Mouse (Mus musculus) midbrain, embryonic 15.5 days (tissue): ENCODE measurements at regions not wholly inside any gene's neighbourhood (a gene's known extent, or its start where the extent isn't known, plus 50 kb on each side); places are given as distances from the start of the nearest gene placed in this dataset.

ENCODE experiments used
- ATAC-seq: fragments of 200-750 bp; cut with Nextera tagmentation; replicated peaks from 2 replicates; pipeline ENCODE4 v1.8.0; 2017; ENCODE audit warnings: moderate TSS enrichment
- H3K27ac ChIP-seq: fragments of 300-500 bp; sonication (generic); 2 replicates; pipeline ENCODE4 v1.5.1; 2015; ENCODE audit warnings: mild to moderate bottlenecking, inconsistent platforms
- H3K27me3 ChIP-seq: fragments of 300-500 bp; sonication (generic); replicated peaks from 2 replicates; pipeline ENCODE4 v1.6.1; 2015; ENCODE audit warnings: inconsistent platforms
- H3K36me3 ChIP-seq: fragments of 300-500 bp; sonication (generic); replicated peaks from 2 replicates; pipeline ENCODE4 v1.6.1; 2015; ENCODE audit warnings: inconsistent platforms
- H3K4me1 ChIP-seq: fragments of 300-500 bp; sonication (generic); 2 replicates; pipeline ENCODE4 v1.6.1; 2015; ENCODE audit warnings: inconsistent platforms
- H3K4me2 ChIP-seq: fragments of 300-500 bp; sonication (generic); 2 replicates; pipeline ENCODE4 v1.6.1; 2015; ENCODE audit warnings: inconsistent platforms, mild to moderate bottlenecking, moderate library complexity
- H3K4me3 ChIP-seq: fragments of 300-500 bp; sonication (generic); 2 replicates; pipeline ENCODE4 v1.5.1; 2015; ENCODE audit warnings: mild to moderate bottlenecking, inconsistent platforms
- H3K9ac ChIP-seq: fragments of 300-500 bp; sonication (generic); 2 replicates; pipeline ENCODE4 v1.6.1; 2015; ENCODE audit warnings: mild to moderate bottlenecking, inconsistent platforms
- H3K9me3 ChIP-seq: fragments of 300-500 bp; sonication (generic); 2 replicates; pipeline ENCODE4 v1.6.1; 2016; ENCODE audit warnings: inconsistent platforms
- WGBS: fragments of 180-500 bp; shearing (Covaris S2); methylation state at CpG from one replicate; pipeline ENCODE4 v1.1.7; 2015; ENCODE audit warnings: mixed read lengths; 5-methylcytosine and 5-hydroxymethylcytosine counted together

DNA sequence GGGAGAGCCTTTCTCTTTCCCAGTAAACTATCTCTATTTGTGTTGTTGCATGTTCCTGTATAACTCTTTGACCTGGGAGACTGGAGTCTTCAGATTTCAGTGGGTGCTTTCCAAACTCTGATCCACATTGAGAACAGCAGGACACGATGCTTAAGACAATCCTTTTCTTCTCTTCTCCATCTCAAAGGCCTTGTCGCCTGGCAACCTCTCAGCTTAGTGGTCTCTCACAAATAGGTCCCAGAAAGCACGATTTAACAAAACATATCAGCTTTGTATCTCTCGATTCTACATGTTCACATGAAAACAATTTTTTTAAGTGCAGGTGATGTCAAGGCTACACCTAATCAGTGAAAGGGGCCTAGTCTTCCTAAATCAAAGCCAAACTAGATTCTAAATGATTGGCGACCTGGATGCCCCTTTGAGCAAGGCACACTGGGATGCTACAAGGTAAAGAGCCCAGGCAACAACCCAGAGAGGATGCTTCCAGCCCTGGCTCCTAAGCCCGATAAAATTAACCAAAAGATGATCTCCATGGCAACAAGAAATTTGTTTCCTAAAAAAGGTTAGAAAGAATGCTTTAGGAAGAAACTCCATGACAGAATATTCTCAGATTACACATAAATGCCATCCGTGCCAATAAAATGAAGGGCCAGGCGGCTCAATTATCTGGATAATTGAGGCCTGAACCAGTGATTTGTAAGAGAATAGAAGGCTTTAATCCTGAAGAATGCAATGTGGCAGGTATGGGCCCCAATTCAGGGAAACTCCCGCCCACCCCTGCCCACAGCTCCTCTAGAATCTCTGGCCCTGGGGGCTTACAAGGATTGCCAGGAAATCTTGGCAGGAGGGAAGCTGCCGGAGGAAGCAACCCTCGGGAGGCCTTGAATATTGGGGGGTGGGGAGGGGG, 157.8 kb downstream of the Mycn start:
- peak overlapping the region; percentile 20; the same call in 1 of the 2 replicates for H3K27ac ChIP-seq
- no peak; the same call in 1 of the 2 replicates for ATAC-seq
- 10% methylated on average over 11 of the region's 11 CpGs for WGBS
- no peaks in the 10 kb centered on the region for H3K36me3 ChIP-seq
- peaks cover 25% of the 10 kb centered on the region for H3K4me1 ChIP-seq
- no peaks in the 10 kb centered on the region for H3K9me3 ChIP-seq
- no peak overlapping the region for H3K4me3 ChIP-seq
- H3K9ac ChIP-seq = no peak overlapping the region
- no peak overlapping the region for H3K4me2 ChIP-seq
- no peaks in the 10 kb centered on the region; the same call in 1 of the 2 replicates for H3K27me3 ChIP-seq

GRCm38 (mm10) chr12:12781526-12781925, 160.2 kb downstream of the Mycn start:
- no peak overlapping the region for H3K4me3 ChIP-seq
- H3K36me3 ChIP-seq = no peaks in the 10 kb centered on the region
- peaks cover 12% of the 10 kb centered on the region for H3K4me1 ChIP-seq
- H3K9me3 ChIP-seq = no peaks in the 10 kb centered on the region
- no peaks in the 10 kb centered on the region for H3K27me3 ChIP-seq
- WGBS = 98% methylated on average over 5 of the region's 5 CpGs
- H3K27ac ChIP-seq = no peak overlapping the region
- no peak for ATAC-seq
- H3K4me2 ChIP-seq = no peak overlapping the region
- H3K9ac ChIP-seq = no peak overlapping the region

DNA sequence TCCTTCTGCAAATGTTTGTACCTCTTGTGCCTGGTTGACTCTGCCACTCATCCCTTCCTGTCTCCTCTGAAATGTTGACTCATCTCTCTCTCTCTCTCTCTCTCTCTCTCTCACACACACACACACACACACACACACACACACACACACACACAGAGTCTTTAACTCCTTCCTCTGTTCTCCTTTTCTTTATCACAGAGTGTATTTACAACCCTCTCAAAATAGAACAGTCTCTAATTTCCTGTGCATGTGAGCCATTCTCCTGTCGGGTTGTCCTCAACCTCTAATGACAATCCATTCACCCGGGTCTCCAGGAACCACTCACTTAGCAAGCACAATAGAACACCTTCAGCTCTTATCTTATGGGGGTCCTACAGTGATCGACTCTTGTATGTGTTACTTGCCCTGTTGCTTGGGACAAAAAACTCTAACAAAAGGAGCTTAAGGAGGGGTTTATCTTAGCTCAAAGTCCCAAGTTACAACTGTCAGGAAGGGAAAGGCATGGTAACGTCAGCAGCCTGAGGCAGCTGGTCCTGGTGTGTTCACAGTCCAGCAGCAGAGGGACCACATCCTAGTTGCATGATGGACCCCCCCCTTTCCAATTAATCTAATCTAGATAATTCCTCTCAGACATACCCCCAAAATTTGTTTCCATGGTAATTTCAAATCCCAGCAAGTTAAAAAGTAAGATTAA, 163.0 kb downstream of the Mycn start:
- no peak overlapping the region for H3K4me3 ChIP-seq
- H3K4me1 ChIP-seq = peaks cover 3% of the 10 kb centered on the region; the same call in 1 of the 2 replicates
- ATAC-seq = no peak
- H3K36me3 ChIP-seq = no peaks in the 10 kb centered on the region
- H3K9ac ChIP-seq = no peak overlapping the region
- no peaks in the 10 kb centered on the region for H3K9me3 ChIP-seq
- no peaks in the 10 kb centered on the region for H3K27me3 ChIP-seq
- H3K4me2 ChIP-seq = no peak overlapping the region
- 27% methylated on average over 4 of the region's 4 CpGs for WGBS
- no peak overlapping the region for H3K27ac ChIP-seq

DNA sequence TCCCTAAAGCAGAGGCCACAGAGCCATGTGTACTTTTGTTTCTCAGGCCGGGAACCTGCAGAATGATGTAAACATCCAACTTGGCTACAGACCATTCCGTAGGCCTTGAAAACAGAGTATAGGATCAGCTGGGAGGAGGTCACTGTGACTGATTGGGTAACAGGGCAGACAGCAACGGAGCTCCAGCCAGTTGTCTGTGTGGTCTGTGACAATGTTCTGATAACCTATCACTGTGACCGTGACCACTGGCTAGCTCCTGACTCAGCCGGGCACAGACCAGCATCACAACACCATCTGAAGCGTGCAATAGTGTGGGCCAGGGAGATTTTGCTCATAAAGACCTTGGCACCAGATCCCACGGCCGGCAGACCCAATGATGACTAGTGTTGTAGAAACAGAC, 164.3 kb downstream of the Mycn start:
- no peak for ATAC-seq
- Histone ChIP-seq H3K27ac (no peak overlapping the region), H3K9ac (no peak overlapping the region), H3K4me1 (no peaks in the 10 kb centered on the region), H3K4me3 (no peak overlapping the region), H3K36me3 (no peaks in the 10 kb centered on the region), H3K4me2 (no peak overlapping the region), H3K9me3 (no peaks in the 10 kb centered on the region), H3K27me3 (no peaks in the 10 kb centered on the region)
- 89% methylated on average over 8 of the region's 8 CpGs for WGBS

GRCm38 (mm10) chr12:12776783-12777182, 164.9 kb downstream of the Mycn start:
- Histone ChIP-seq H3K4me2 (no peak overlapping the region), H3K9ac (no peak overlapping the region), H3K4me3 (no peak overlapping the region), H3K4me1 (no peaks in the 10 kb centered on the region), H3K27ac (no peak overlapping the region), H3K9me3 (no peaks in the 10 kb centered on the region), H3K36me3 (no peaks in the 10 kb centered on the region), H3K27me3 (no peaks in the 10 kb centered on the region)
- ATAC-seq = no peak
- 60% methylated on average over 6 of the region's 6 CpGs for WGBS

DNA sequence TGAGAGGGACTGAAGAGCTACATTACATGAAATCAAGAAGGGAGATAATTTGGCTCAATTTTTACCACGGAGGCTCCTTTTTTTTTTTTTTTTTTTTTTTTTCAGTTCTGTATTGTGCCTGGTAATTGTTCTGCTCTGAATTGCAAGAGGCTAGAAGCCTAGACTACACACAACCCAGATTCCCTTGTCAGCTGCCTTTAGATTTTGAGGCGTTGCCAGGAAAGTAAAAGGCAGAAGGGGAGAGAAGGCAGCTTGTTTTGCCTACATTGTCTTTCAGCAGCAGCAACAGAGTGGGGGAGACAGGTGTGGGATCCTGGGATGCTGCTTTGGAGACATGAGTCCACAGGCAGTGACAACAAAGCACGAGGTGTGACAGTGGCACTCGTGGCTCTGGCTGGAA, 170.7 kb downstream of the Mycn start:
- Histone ChIP-seq H3K9me3 (no peaks in the 10 kb centered on the region), H3K4me1 (0 out of 2 replicates have a peak, but pooled peaks cover 4% of the 10 kb centered on the region), H3K27me3 (no peaks in the 10 kb centered on the region), H3K36me3 (no peaks in the 10 kb centered on the region), H3K9ac (no peak overlapping the region), H3K27ac (no peak overlapping the region), H3K4me3 (no peak overlapping the region), H3K4me2 (no peak overlapping the region)
- peak; percentile 32; the same call in 1 of the 2 replicates for ATAC-seq
- WGBS = 42% methylated on average over 4 of the region's 4 CpGs

- H3K9ac ChIP-seq = no peak overlapping the region
- no peaks in the 10 kb centered on the region for H3K9me3 ChIP-seq
- no peak overlapping the region for H3K4me2 ChIP-seq
- no peaks in the 10 kb centered on the region for H3K36me3 ChIP-seq
- WGBS = 56% methylated on average over 11 of the region's 11 CpGs
- ATAC-seq = no peak; the same call in 1 of the 2 replicates
- H3K27ac ChIP-seq = 0 out of 2 replicates have a peak overlapping the region, but pooled peaks have one; percentile 38
- H3K27me3 ChIP-seq = no peaks in the 10 kb centered on the region
- H3K4me3 ChIP-seq = no peak overlapping the region
- peaks cover 9% of the 10 kb centered on the region for H3K4me1 ChIP-seq
Observed at GRCm38 (mm10) chr12:12766510-12767304, 175.0 kb downstream of the Mycn start.

DNA sequence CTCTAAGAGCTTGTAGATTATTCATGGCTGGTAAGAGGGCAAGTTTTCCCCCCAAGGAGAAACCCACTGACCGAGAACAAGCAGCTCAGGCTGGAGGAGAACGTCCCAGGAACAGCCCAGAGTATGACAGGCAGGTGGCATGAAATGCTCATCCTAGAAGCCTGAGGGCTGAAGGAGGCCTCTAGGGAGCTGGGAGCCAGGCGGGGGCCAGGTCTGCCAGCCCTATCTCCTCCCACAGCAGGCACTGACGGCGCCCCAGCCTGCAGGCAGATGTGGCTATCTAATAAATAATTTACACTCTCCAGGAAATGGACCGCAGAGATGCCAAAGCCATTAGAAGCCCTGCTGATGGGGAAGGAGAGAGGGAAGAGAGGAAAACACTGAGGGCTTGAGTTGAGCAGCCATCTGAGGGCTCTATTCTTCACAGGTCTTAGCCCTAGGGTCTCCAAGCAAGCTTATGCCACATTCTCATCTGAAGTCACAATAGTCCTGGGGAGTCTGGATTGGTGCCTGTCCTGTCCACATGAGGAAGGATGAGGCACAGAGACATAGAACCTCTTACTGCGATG, 176.1 kb downstream of the Mycn start:
- peak; percentile 38; the same call in 1 of the 2 replicates for ATAC-seq
- no peak overlapping the region for H3K27ac ChIP-seq
- WGBS = 49% methylated on average over 7 of the region's 7 CpGs

GRCm38 (mm10) chr12:12765055-12765454, 176.7 kb downstream of the Mycn start:
- WGBS = 87% methylated on average over 8 of the region's 8 CpGs
- H3K9me3 ChIP-seq = no peaks in the 10 kb centered on the region
- no peaks in the 10 kb centered on the region for H3K36me3 ChIP-seq
- peaks cover 9% of the 10 kb centered on the region for H3K4me1 ChIP-seq
- H3K27ac ChIP-seq = no peak overlapping the region
- 0 out of 2 replicates have a peak, but pooled peaks have one; percentile 29 for ATAC-seq
- H3K4me2 ChIP-seq = no peak overlapping the region
- H3K27me3 ChIP-seq = no peaks in the 10 kb centered on the region
- H3K9ac ChIP-seq = no peak overlapping the region
- H3K4me3 ChIP-seq = no peak overlapping the region

More for the DNA sequence above, 176.1 kb downstream of the Mycn start:
- no peaks in the 10 kb centered on the region for H3K27me3 ChIP-seq
- H3K4me2 ChIP-seq = no peak overlapping the region
- H3K9me3 ChIP-seq = no peaks in the 10 kb centered on the region
- H3K36me3 ChIP-seq = no peaks in the 10 kb centered on the region
- no peak overlapping the region for H3K9ac ChIP-seq
- H3K4me3 ChIP-seq = no peak overlapping the region
- peaks cover 9% of the 10 kb centered on the region for H3K4me1 ChIP-seq

DNA sequence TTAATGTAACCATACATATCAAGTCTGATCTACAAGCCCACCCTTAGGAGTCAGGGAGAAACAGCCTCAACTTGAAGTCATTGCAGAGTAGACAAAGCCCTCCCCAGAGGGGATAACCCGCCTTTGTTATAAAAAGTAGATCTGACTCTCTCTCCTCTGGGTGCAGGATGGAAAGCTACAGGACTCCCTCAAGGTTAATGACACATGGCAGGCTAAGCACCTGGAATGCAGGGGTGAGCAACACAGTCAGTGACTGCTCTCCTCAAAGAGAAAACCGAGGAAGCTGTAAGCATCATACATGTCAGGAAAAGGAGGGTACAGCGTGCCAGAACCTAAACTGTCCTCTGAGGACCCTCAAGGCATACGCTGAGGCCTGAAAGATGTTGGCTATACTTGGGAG, 177.1 kb downstream of the Mycn start:
- H3K27me3 ChIP-seq = no peaks in the 10 kb centered on the region
- 0 out of 2 replicates have a peak, but pooled peaks have one; percentile 8 for ATAC-seq
- no peak overlapping the region for H3K4me3 ChIP-seq
- H3K9me3 ChIP-seq = no peaks in the 10 kb centered on the region
- H3K36me3 ChIP-seq = no peaks in the 10 kb centered on the region
- H3K27ac ChIP-seq = no peak overlapping the region
- WGBS = 81% methylated on average over 4 of the region's 4 CpGs
- no peak overlapping the region for H3K4me2 ChIP-seq
- H3K4me1 ChIP-seq = peaks cover 9% of the 10 kb centered on the region
- H3K9ac ChIP-seq = no peak overlapping the region

GRCm38 (mm10) chr12:12756301-12756948, 185.3 kb downstream of the Mycn start:
- Histone ChIP-seq H3K9me3 (no peaks in the 10 kb centered on the region), H3K27ac (no peak overlapping the region), H3K4me3 (no peak overlapping the region), H3K27me3 (no peaks in the 10 kb centered on the region), H3K36me3 (no peaks in the 10 kb centered on the region), H3K4me1 (no peaks in the 10 kb centered on the region), H3K4me2 (no peak overlapping the region), H3K9ac (no peak overlapping the region)
- no peak for ATAC-seq
- 76% methylated on average over 2 of the region's 2 CpGs for WGBS
